In the genomic region with DNA sequence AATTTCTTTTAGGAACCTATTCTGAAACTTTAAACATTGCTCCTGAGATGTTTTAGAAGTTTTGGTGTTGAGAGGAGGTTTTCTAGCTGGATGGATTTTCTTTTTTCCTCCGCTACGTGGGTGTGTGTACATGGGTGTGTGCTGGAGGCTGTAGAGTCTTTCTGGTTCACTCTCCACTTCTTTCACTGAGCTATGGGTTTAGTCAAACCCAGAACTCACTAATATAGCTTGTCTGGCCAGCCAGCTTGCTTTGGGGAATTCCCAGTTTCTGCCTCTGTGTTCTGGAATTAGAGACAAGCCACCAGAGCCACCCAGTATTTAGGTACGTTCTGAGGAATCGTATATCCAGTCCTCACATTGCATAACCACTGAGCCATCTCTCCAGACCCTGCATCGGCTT, we compare ENCODE assay signal across 33 mouse cellular contexts.
"Had no signal": no experiment of that assay in that cellular context is flagged by ENCODE, and none has a peak within 500 bp of the region (broad histone marks: within the 10 kb centered on the region; RNA-seq: fewer than 3 reads in every experiment).

No protein-coding gene starts in this region.

- H3K4me3 ChIP-seq: limb, embryonic 10.5 days; limb, embryonic 12.5 days; limb, embryonic 13.5 days; limb, embryonic 15.5 days; liver, embryonic 12.5 days; liver, embryonic 13.5 days; liver, embryonic 15.5 days; lung, embryonic 15.5 days; megakaryocyte, embryonic 14.5 days; midbrain, embryonic 10.5 days; midbrain, embryonic 12.5 days; midbrain, embryonic 13.5 days; midbrain, embryonic 15.5 days; myocyte; neural tube, embryonic 12.5 days; neural tube, embryonic 13.5 days had no signal

- H3K27me3 ChIP-seq: limb, embryonic 12.5 days; limb, embryonic 13.5 days; limb, embryonic 15.5 days; liver, embryonic 12.5 days; liver, embryonic 13.5 days; liver, embryonic 15.5 days; lung, embryonic 15.5 days; megakaryocyte, embryonic 14.5 days; midbrain, embryonic 12.5 days; midbrain, embryonic 13.5 days; midbrain, embryonic 15.5 days; neural tube, embryonic 12.5 days; neural tube, embryonic 13.5 days had no signal

- DNase-seq: left cerebral cortex, postnatal 4 days; liver; liver, embryonic 13.5 days; liver, postnatal 0 days; lung, adult 18-20 months; lung, adult 2 months; lung, embryonic 14.5 days; lung, postnatal 10 days; lung, postnatal 14 days; lung, postnatal 36 days; lung, postnatal 4 days; midbrain, embryonic 14.5 days had no signal

- H3K27ac ChIP-seq: limb, embryonic 10.5 days; limb, embryonic 12.5 days; limb, embryonic 13.5 days; limb, embryonic 15.5 days; liver, embryonic 12.5 days; liver, embryonic 13.5 days; liver, embryonic 14.5 days; liver, embryonic 15.5 days; lung, embryonic 15.5 days; macrophage; midbrain, embryonic 10.5 days; midbrain, embryonic 12.5 days; midbrain, embryonic 13.5 days; midbrain, embryonic 15.5 days; neural tube, embryonic 12.5 days; neural tube, embryonic 13.5 days had no signal

- H3K9ac ChIP-seq: limb, embryonic 12.5 days; limb, embryonic 13.5 days; limb, embryonic 15.5 days; liver, embryonic 12.5 days; liver, embryonic 13.5 days; liver, embryonic 14.5 days; liver, embryonic 15.5 days; liver, postnatal 0 days; lung, embryonic 14.5 days; lung, embryonic 15.5 days; midbrain, embryonic 12.5 days; midbrain, embryonic 13.5 days; midbrain, embryonic 15.5 days; neural tube, embryonic 12.5 days; neural tube, embryonic 13.5 days had no signal

- H3K9me3 ChIP-seq: limb, embryonic 10.5 days; limb, embryonic 12.5 days; limb, embryonic 13.5 days; limb, embryonic 15.5 days; liver, embryonic 12.5 days; liver, embryonic 13.5 days; liver, embryonic 15.5 days; lung, embryonic 15.5 days; megakaryocyte, embryonic 14.5 days; midbrain, embryonic 10.5 days; midbrain, embryonic 12.5 days; midbrain, embryonic 13.5 days; midbrain, embryonic 15.5 days; neural tube, embryonic 12.5 days; neural tube, embryonic 13.5 days had no signal

- ATAC-seq: liver, embryonic 12.5 days; liver, postnatal 0 days; lung, postnatal 0 days; midbrain, embryonic 13.5 days; midbrain, embryonic 15.5 days; midbrain, embryonic 16.5 days had no signal

- H3K4me2 ChIP-seq: limb, embryonic 12.5 days; limb, embryonic 13.5 days; limb, embryonic 15.5 days; liver, embryonic 11.5 days; liver, embryonic 12.5 days; liver, embryonic 13.5 days; liver, embryonic 15.5 days; lung, embryonic 14.5 days; lung, embryonic 15.5 days; midbrain, embryonic 11.5 days; midbrain, embryonic 12.5 days; midbrain, embryonic 13.5 days; midbrain, embryonic 15.5 days; neural tube, embryonic 12.5 days; neural tube, embryonic 13.5 days had no signal

- H3K36me3 ChIP-seq: limb, embryonic 15.5 days; lung, embryonic 15.5 days; midbrain, embryonic 15.5 days had no signal
